Mouse (Mus musculus) large intestine, adult 2 months (tissue): ENCODE results near the gene Sntg2. TPM values are rescaled to one million over a fixed set of nuclear protein-coding genes. Genes with fewer than 3 reads are reported as not detected.

Experiments used
- DNase-seq: peaks from one replicate; pipeline ENCODE4 v3.0.0-alpha.2; 2012; ENCODE audit warnings: low read depth, low spot score
- WGBS: fragments of 180-500 bp; shearing (Covaris S2); methylation state at CpG from one replicate; pipeline ENCODE4 v1.1.7; 2018; 5-methylcytosine and 5-hydroxymethylcytosine counted together
- polyA plus RNA-seq: library from polyadenylated mRNA; depleted of rRNA; stranded (reverse); fragments of >200 nt; gene quantifications from 2 replicates; pipeline ENCODE4 v1.2.3, GENCODE M21; 2012

The Sntg2 gene
- polyA plus RNA-seq, 1 experiment: 14.7 TPM

DNA sequence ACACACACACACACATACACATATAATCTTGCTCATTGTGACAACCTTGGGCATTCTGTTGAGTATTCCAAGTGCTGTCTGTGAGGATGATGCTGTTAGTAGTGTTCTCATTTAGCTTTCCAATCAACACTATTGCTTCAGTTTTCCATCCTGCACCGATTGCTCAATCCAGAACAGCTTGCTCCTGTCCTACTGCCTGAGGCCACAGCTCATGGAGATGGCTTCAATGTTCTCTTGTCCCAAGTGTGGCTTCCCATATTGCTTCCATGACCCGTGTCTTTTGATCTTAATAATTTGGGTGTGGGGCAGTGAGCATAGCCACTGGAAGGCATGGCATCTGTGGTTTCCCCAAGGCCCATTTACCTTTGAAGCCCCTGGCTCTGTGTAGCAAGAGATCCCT lies 162.8 kb downstream of the Sntg2 start:
- DNase-seq: no peak
- 76% methylated on average over 2 of the region's 2 CpGs for WGBS

DNA sequence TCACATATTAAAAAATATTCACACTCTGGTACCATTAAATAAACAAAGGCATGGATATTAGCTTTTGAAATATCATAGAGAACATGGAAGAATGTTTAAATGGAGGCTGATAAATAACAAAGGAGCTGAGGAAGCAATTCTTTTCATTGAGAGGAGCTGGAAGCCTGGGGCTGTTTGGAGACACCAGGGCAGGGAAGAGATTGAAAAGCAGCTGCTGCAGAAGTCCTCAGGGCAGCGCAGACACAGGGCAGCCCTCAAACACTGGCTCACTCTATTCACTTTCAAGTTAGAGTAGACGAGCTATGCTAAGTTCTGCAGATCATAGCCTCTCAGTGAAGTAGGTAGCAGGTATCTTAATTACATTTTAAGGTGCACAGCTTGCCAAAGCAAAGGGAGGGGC lies 164.6 kb downstream of the Sntg2 start:
- DNase-seq: no peak
- 61% methylated on average over 2 of the region's 2 CpGs for WGBS

DNA sequence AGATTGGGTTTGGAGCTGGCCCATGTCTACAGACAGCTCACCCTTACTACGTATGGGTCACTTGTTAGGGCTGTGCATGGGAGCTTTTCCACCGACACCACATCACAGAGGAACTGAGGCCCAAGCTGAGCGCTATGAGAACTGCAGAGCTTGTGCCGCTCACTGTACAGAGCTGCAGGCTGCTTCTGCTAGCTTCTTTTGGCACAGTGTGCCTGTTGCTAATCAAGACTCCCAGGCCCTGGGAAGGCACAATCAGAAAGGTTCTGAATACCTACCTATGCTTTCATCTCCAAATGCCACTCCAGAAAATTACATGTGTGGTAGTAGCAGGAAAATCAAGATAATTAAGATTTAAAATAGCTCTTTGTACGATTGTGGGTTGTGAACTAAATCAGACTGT lies 165.1 kb downstream of the Sntg2 start:
- no peak for DNase-seq
- 84% methylated on average over 5 of the region's 5 CpGs for WGBS

DNA sequence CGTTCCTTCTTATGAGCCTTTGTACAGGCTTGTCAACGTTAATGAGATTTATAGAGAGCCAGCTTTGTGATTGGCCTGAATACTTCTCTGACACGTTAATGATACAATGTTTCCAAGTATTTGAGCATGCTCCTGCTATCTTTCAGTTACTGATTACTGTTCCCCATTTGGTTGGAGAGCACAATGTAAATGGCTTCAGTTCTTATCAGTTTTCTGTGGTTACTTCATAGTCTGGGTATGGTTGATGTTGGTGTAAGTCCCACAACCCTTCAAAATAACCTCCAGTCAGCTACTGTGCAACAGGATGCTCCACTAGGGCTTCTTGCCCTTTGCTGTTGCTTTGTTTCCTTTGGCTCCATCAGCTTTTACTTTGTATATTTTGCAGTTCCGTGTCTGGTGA lies 168.7 kb downstream of the Sntg2 start:
- WGBS: 54% methylated on average over 4 of the region's 4 CpGs
- no peak for DNase-seq

DNA sequence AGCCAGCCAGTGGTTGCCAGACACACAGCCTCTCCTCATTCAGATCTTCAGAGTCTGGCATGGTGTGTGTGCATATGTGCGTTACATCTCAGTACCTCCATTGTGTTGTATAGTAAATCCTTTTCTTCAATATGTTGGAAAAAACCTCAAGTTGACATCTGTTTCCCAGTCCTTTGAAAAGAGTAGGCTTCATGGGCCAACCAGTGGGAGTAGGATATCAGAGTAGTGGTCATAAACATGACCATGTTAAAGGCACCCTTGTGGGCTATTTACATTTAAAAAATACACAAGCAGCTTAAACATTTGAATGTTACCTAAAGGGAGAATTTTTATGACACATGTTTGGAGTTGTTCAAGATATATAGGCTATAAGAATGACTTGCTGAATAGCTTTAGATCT lies 170.4 kb downstream of the Sntg2 start:
- WGBS: 80% methylated on average over 1 of the region's 1 CpGs
- DNase-seq: no peak

DNA sequence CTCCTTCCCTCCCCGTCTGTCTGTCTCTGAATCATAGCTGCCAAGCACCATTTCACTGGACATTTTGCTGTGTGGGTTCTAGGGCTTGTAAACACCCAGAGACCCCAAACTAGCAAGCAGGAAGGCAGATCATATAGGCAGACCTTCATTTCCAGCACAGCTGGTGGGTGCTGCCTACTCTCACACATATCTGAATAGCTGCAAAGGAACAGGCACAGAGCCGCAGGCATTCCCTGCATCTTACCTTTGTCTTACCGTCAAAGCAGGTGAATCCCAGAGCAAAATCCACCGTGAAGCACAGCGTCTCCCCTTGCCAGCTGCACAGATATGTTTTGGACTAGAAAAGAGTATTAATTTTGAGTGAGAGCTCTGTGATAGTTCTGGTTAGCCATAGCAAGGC lies 172.1 kb downstream of the Sntg2 start:
- no peak for DNase-seq
- WGBS: 76% methylated on average over 5 of the region's 5 CpGs

DNA sequence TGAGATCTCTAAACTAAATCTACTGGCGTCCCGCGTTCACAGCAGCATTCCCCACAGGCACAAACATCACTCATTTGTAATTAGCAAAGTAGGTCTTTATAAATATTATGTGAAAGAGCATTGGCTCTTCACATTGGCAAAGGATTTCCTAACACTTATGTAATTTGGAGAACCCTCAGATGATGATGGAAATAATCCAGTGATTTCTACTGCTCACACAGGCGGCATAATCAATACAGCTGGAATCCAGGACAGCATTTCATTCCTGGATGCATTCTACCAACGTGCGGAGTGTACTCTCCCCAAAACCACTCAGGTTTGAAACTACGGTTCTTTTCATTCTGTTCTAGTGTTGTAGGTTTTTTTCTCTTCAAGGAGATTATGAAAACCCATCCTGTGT lies 172.6 kb downstream of the Sntg2 start:
- WGBS: 78% methylated on average over 7 of the region's 7 CpGs
- no peak for DNase-seq

DNA sequence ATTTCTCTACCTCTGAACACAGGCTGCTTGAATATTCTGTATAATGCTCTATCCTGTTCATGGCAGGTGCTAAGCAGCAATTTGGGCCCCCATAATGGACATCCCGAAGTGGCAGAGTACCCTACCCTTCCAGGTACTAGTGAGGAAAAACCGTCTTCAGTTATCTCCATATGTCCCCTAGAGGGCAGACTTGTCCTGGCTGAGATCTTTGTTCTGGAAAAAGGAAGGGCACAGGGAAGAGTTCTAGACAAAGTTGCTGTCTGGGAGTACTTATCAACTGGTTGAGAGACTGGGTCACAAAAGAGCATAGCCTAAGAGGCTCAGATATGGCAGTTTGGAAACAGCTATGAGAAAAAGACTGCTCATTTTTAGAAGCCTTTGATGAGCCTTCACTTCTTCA lies 173.4 kb downstream of the Sntg2 start:
- WGBS: 19% methylated on average over 2 of the region's 2 CpGs
- DNase-seq: no peak

DNA sequence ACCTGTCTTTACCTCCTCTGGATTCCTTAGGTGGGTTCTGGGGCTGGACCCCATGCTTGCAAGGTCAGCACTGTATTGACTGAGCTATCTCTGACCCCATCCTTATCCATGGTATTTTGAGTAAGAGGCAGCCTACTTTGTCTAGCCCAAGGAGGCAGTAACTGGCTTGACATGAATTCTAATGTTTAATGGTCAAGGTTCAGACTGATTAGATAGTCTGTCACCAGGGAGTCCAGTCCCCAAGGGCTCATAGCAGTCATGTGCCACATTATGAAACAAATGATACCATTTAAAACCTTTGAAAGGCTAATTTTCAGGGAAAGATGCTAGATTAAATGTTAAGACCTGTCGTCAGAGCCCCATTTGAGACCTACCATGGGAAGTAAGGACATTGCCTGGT lies 174.9 kb downstream of the Sntg2 start:
- DNase-seq: no peak
- 73% methylated on average over 1 of the region's 1 CpGs for WGBS

DNA sequence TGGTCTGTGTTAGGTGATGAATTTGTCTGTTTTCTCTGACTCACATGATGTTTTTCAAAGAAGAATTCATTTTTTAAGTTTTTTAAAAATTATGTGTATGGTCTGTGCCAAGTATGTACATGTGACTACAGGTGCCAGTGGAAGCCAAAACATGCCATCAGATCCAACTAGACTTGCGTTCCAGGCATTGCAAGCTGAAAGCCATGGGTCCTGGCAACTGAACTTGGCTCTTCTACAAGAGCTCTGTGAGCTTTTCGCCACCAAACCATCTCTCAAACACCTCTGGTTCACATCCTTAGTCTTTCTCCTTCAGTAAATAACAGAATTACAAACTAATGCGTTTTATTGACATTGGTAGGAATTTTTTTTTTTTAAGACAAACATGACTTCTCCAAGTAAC lies 191.5 kb downstream of the Sntg2 start:
- no peak for DNase-seq
- WGBS: 73% methylated on average over 3 of the region's 3 CpGs

DNA sequence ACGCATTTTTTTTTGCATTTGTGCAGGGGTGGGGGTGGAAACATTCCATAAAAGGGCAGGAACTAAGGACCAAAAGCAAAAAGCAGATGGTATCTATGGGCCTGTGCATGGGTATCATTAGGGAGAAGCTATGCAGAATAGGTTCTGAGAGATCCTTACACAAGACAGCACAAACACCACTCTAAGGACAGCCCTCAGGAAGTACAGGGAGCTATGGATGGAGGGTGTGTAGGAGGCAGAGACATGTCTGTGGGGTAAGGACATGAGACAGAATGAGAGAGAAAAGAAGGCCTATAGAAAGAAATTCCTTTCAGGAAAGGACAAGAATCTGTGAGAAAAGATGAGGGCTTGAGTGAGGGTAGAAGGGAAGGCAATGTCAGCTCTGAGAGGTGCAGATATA lies 193.6 kb downstream of the Sntg2 start:
- 74% methylated on average over 1 of the region's 1 CpGs for WGBS
- DNase-seq: no peak

DNA sequence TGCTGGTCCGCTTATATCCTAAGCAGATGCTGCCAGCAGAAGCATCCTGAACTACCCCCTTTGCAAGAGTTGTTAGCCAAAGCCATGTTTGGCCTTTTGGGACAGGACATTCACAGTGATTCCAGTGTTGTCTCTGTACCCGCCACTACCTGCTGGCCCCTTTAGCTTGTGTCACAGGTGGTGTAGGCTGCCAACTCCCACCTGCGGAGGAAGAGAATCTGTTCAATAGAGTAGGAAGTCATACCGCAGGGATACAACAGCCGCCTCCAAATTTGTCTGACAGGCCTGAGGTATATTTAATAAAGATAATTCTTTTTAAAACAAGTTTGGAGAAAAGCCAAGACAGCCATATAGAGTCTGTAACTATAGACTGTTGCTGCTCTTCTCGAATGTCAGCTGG lies 195.2 kb downstream of the Sntg2 start:
- WGBS: 75% methylated on average over 6 of the region's 6 CpGs
- DNase-seq: no peak

DNA sequence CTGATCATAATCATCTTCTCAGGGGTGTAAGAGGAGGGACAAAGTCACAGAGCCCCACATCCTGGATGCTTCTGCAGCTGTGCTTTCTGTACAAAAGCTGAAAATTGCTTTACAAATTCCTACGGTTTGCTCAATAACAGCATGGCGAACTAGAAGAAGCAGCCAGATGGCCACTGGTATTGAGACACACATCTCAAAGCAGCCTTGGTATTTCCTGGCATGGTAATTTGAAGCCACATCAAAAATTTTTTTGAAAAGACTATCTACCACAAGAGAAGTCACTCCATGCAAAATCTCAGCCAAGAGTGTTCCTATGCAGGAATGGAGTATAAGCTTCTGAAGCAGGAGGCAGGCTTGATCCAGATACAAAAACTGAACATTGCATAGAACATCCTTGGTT lies 195.6 kb downstream of the Sntg2 start:
- WGBS: 82% methylated on average over 2 of the region's 2 CpGs
- DNase-seq: no peak

DNA sequence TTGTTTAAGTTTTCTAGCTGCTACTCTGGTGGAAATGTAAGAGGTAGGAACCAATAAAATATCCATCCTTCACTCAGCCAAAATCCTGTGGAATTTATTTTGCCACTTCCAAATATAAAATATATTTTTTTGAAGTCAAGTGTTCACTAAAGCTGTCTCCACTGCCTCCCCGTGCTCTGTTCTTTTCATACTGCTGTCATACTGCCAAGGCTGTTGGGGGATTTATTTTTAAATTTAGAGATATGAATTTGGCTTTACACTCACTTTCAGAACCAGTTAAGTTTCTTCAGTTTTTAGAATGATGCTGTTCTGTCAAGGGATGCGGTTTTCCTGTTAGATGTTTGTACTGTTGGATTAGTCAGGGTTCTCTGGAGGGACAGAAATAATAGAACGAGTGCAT lies 204.7 kb downstream of the Sntg2 start:
- no peak for DNase-seq
- 50% methylated on average over 3 of the region's 3 CpGs for WGBS

DNA sequence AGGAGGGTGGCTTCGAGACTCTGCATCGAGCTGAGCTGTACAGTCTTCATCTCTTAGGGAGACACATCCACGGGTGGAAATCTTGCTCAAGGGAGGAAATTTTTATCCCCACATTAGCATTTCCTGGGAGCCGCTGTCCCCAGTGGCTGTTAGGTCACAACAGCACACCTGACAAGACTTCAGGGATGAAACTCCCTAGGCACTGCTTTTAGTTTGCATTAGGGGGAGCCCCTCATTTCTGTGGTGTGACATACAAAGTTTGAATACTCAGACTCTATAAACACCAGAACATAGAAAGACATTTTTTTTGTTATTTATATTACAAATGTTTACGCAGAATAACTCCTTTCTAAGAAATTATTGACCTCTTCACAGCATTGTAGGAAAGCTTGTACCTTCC lies 208.6 kb downstream of the Sntg2 start:
- no peak for DNase-seq
- 79% methylated on average over 5 of the region's 5 CpGs for WGBS

DNA sequence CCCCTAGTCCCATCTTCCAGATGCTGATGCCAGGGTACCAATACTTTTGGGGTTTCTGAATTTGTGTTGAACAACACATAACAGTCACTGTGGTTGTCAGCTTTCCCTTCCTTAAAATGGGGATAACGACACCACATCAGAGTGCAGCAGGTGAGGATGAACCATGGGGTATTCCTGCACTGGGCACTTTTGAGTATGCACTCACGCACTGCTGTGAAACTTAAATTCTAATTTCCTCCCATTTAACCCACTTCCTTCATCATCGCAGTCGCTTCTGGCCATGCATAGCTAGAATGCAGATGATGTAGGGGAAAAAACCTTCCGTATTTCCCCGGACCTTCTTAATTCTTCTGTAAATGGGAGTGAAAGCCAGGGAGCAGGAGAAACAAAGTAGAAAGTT lies 209.2 kb downstream of the Sntg2 start:
- WGBS: 92% methylated on average over 6 of the region's 6 CpGs
- DNase-seq: no peak

DNA sequence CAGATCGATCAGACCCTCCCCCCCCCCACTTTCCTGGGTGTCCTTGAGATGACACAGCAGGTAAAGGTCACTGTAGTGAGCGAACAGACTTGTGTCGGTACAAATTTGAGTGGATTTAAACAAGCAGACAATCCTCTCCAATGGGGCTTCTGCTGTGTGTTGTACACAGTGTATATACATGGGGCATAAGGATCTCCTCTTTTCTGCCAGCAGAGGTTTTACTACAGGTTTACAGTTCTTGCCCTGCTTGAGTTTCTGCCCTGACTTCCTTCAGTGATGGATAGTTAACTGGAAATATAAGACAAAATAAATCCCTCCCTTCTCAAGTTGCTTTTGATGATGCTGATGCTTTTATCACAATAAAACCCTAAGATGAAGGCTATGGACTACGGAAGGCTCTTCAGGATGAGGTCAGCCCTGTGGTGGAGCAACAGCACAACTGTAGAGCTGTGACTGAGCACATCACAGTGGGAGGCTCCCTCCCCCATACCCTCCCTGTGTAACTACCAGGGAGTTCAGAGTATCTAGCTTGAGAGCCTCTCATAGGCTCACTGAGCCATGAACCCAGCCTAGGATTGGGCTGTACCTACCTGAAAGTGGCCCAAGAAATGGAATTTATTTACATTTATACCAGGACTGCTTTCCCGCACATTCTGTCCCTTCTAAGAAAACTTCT lies 211.3 kb downstream of the Sntg2 start:
- whole genome bisulfite sequencing: 69% methylated on average over 5 of the region's 5 CpGs
- no peak for DNase-seq

DNA sequence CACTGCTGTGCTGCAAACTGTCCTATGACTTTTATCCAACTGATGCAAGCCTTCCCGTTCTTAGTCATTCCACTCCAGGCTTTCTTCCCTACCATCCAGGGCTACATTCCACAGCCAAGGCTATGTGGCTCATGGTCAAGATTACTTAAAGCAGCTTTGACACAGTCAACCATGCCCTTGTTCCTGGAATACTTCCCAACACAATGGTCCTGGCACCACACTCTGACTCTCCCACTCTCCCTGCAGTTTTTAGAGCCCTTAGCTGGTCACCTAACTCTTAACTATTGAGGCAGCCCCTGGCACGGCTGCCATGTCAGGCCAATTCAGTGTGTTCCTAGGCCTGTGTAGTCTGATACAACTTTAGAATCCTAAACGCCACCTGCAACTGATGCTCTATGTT lies 212.7 kb downstream of the Sntg2 start:
- 70% methylated on average over 3 of the region's 3 CpGs for WGBS
- no peak for DNase-seq

DNA sequence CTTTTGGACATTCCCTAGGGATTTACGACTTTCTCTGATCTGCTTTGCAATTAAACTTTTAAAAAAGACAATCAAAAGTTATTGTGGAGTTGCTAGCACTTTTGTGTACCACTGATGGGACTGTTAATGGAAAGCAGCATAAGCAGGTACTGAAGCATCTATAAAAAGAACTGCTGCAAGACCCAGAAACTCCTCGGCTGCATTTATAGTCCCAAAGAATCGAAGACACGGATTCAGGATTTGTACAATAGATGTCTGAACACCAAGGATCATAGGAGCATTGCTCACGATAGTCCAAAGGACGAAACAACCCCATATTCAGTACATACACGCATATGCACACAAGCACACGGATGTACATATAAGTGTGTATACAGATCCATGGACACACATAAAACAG lies 213.4 kb downstream of the Sntg2 start:
- WGBS: 80% methylated on average over 8 of the region's 8 CpGs
- no peak for DNase-seq

DNA sequence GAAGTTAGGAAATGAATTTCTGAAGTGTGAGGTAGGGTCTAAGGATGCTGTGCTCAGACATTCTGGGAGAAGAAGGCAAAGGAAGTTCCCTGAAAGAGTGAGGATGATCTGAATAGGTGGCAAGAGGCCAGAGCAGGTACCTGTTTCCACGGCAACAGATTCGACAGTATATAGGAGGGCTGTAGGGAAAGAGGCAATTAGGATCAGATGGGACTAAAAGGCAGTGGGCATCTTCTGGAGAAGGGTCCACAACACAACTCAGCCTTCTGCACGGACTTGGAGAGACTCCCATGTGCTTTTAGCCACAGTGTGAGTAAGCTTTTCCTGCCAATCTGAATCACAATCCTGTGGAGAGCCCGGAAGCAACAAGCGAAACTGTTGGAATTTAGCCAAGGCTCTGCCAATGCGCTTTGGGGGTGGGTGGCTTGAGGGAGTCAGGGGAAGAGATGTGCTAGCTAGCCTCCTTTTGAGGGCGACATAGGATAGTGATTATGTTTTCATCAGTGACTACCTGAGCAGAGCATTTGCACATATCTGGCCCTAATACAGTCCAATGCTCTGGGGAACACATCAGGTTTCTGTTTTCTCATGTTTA lies 219.0 kb downstream of the Sntg2 start:
- DNase-seq: no peak
- WGBS: 68% methylated on average over 7 of the region's 7 CpGs

DNA sequence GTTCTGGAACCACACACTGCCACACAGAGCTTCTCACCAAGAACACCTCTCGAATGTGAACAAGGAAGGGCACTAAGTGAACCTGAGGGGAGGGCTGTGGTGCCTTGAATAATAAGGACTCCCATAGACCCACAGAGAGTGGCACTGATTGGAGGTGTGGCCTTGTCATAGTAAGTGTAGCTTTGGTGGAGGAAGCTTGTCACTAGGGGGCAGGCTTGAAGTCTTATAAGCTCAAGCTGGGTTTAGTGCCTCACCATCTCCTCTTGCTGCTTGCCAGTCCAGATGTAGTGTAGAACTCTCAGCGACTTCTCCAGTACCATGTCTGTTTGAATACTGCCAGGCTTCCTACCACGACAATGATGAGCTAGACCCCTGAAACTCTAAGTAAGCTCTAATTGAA lies 231.1 kb downstream of the Sntg2 start:
- DNase-seq: no peak
- WGBS: 62% methylated on average over 3 of the region's 3 CpGs

DNA sequence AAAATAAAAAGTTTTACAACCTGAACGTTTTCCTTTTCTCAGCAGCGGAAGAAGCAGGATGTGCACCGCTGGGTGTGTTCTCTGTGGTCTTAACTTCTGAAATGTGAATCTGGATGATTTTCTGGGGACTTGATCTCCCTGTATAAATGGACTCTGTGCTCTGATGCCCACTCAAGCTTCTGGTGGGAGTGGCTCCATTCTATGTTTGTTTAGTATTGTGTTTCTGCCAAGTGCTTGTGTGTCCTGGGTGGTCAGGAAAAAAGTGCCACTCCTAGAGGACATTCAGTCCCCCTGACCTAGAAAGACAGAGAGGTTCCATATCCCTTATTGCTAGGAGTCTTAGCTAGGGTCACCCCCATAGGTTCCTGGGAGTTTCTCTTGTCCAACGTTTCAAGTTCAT lies 240.7 kb downstream of the Sntg2 start, which contains the start of gene Tpo:
Tpo (minus strand) TSS at position 101 of the 400 bp plus-strand sequence.
- 76% methylated on average over 4 of the region's 4 CpGs for WGBS
- no peak for DNase-seq
